ENCODE assay signal across 8 mouse cellular contexts in genomic region chr7:6383044-6383455, GRCm38 (mm10). TPM values are rescaled to one million over a fixed set of nuclear protein-coding genes. Genes with fewer than 3 reads are reported as not detected.
DNase-seq lines count a peak whose midpoint lies in the region; ATAC-seq lines count a peak whose summit lies in the region.

TSS of gene Zfp28 (plus strand) at chr7:6383295.

- peak; percentile 96 for ATAC-seq in hindbrain, embryonic 13.5 days (ENCODE audit: low FRiP score)

- under 1% methylated on average over 28 of the region's 28 CpGs for WGBS in hindbrain, embryonic 13.5 days

- peak within 1 kb of the TSS; percentile 78 for H3K4me2 ChIP-seq in hindbrain, embryonic 13.5 days

- peak within 1 kb of the TSS; percentile 66 for H3K27ac ChIP-seq in hindbrain, embryonic 13.5 days

- peak; percentile 97 for DNase-seq in NIH3T3 (ENCODE audit: low read depth)
- DNase-seq in cerebellum, postnatal 10 days, result peak; percentile 97 to 98
- DNase-seq in frontal cortex, postnatal 10 days (ENCODE audit: low spot score in 2 of 2), result peak; percentile 91
- peak; percentile 82 for DNase-seq in layer of hippocampus, postnatal 25 days (ENCODE audit: extremely low spot score in 1 of 2, low spot score in 1 of 2)
- peak; percentile 92 for DNase-seq in lung, postnatal 25 days (ENCODE audit: low spot score)
- DNase-seq in retina, embryonic 14.5 days (ENCODE audit: low spot score), result peak; percentile 97
- peak; percentile 95 for DNase-seq in thymus, postnatal 4 days

- peaks cover 24% of the 10 kb centered on the region for H3K36me3 ChIP-seq in hindbrain, embryonic 13.5 days

- H3K9me3 ChIP-seq in hindbrain, embryonic 13.5 days, result no peaks in the 10 kb centered on the region

- H3K9ac ChIP-seq in hindbrain, embryonic 13.5 days, result peak within 1 kb of the TSS; percentile 85

- H3K4me3 ChIP-seq in hindbrain, embryonic 13.5 days, result peak within 1 kb of the TSS; percentile 72

- peaks cover 20% of the 10 kb centered on the region for H3K4me1 ChIP-seq in hindbrain, embryonic 13.5 days (replicated peaks)

- H3K27me3 ChIP-seq in hindbrain, embryonic 13.5 days, result no peaks in the 10 kb centered on the region

RNA-seq across cellular contexts. Expression of gene Zfp28, which starts in this region (rescaled TPM):
- 16.2 and 17.0 TPM in 2 replicates for polyA plus RNA-seq in hindbrain, embryonic 13.5 days (2015; fragmentation: Nextera tagmentation; extraction: Ambion mirVana)
- total RNA-seq in layer of hippocampus, postnatal 25 days (2021), result 1 to 10 TPM; 6.7 to 7.8 TPM

Comparison
In these comparisons a context has a peak if more than half of its experiments do, and no peak if none do; other contexts are left out.
1. Peak in every context shown above with its lines: DNase-seq, ATAC-seq, H3K4me3 ChIP-seq and H3K27ac ChIP-seq.